Mouse (Mus musculus): ENCODE measurements at regions not wholly inside any gene's neighbourhood (a gene's known extent, or its start where the extent isn't known, plus 50 kb on each side); places are given as distances from the start of the nearest gene placed in this dataset.

- Histone ChIP-seq H3K9ac (ENCODE audit: low read depth, poor library complexity, severe bottlenecking) (no peak overlapping the region), H3K4me3 (ENCODE audit: low read depth, low read length) (no peak overlapping the region), H3K36me3 (ENCODE audit: control insufficient read depth, insufficient read depth, low read length, poor library complexity, severe bottlenecking) (no peaks in the 10 kb centered on the region), H3K4me1 (ENCODE audit: control insufficient read depth, insufficient read depth, low read length) (no peaks in the 10 kb centered on the region), H3K27me3 (ENCODE audit: control insufficient read depth, insufficient read depth, low read length, poor library complexity, severe bottlenecking) (no peaks in the 10 kb centered on the region), H3K9me3 (replicated peaks; ENCODE audit: control insufficient read depth, insufficient read depth, low read length, poor library complexity, severe bottlenecking) (no peaks in the 10 kb centered on the region), H3K27ac (ENCODE audit: insufficient read depth, low read length) (no peak overlapping the region)
- no peak for TF ChIP-seq CTCF (IDR thresholded peaks at IDR 0.05; ENCODE audit: low read depth, low read length)
Measured at GRCm38 (mm10) chrX:107015335-107015734, 73.0 kb upstream of the P2ry10 start.

GRCm38 (mm10) chrX:107031726-107032125, 56.6 kb upstream of the P2ry10 start:
- Histone ChIP-seq H3K36me3 (ENCODE audit: control insufficient read depth, insufficient read depth, low read length, poor library complexity, severe bottlenecking) (no peaks in the 10 kb centered on the region), H3K27me3 (ENCODE audit: control insufficient read depth, insufficient read depth, low read length, poor library complexity, severe bottlenecking) (no peaks in the 10 kb centered on the region), H3K4me3 (ENCODE audit: low read depth, low read length) (no peak overlapping the region), H3K9me3 (replicated peaks; ENCODE audit: control insufficient read depth, insufficient read depth, low read length, poor library complexity, severe bottlenecking) (no peaks in the 10 kb centered on the region), H3K9ac (ENCODE audit: low read depth, poor library complexity, severe bottlenecking) (no peak overlapping the region), H3K4me1 (ENCODE audit: control insufficient read depth, insufficient read depth, low read length) (no peaks in the 10 kb centered on the region), H3K27ac (ENCODE audit: insufficient read depth, low read length) (no peak overlapping the region)
- TF ChIP-seq POLR2A (IDR thresholded peaks at IDR 0.05; ENCODE audit: insufficient read depth, low read length), result no peak
- TF ChIP-seq CTCF (IDR thresholded peaks at IDR 0.05; ENCODE audit: low read depth, low read length), result no peak
- no peak for TF ChIP-seq EP300 (IDR thresholded peaks at IDR 0.05; ENCODE audit: insufficient read depth, low read depth, low read length)

- no peak overlapping the region for H3K27ac ChIP-seq (ENCODE audit: insufficient read depth, low read length)
- TF ChIP-seq EP300 (IDR thresholded peaks at IDR 0.05; ENCODE audit: insufficient read depth, low read depth, low read length), result no peak
- TF ChIP-seq POLR2A (IDR thresholded peaks at IDR 0.05; ENCODE audit: insufficient read depth, low read length), result no peak
- TF ChIP-seq CTCF (IDR thresholded peaks at IDR 0.05; ENCODE audit: low read depth, low read length), result no peak
- H3K27me3 ChIP-seq (ENCODE audit: control insufficient read depth, insufficient read depth, low read length, poor library complexity, severe bottlenecking), result no peaks in the 10 kb centered on the region
- no peaks in the 10 kb centered on the region for H3K9me3 ChIP-seq (replicated peaks; ENCODE audit: control insufficient read depth, insufficient read depth, low read length, poor library complexity, severe bottlenecking)
- no peak overlapping the region for H3K9ac ChIP-seq (ENCODE audit: low read depth, poor library complexity, severe bottlenecking)
- H3K36me3 ChIP-seq (ENCODE audit: control insufficient read depth, insufficient read depth, low read length, poor library complexity, severe bottlenecking), result no peaks in the 10 kb centered on the region
- no peak overlapping the region for H3K4me3 ChIP-seq (ENCODE audit: low read depth, low read length)
- H3K4me1 ChIP-seq (ENCODE audit: control insufficient read depth, insufficient read depth, low read length), result no peaks in the 10 kb centered on the region
Measured at GRCm38 (mm10) chrX:107038041-107038440, 50.3 kb upstream of the P2ry10 start.

All from ES-Bruce4 (cell line).